Mouse (Mus musculus): ENCODE results near the gene Zfp335.
A peak's percentile ranks its signal among the peaks of the same experiment; 100 is the strongest.
"Not testable (repeated sequence)": the region's sequence is repeated elsewhere in the genome, so short reads cannot be mapped to it uniquely, and the experiment has no call there.

Zfp335 gene

DNA sequence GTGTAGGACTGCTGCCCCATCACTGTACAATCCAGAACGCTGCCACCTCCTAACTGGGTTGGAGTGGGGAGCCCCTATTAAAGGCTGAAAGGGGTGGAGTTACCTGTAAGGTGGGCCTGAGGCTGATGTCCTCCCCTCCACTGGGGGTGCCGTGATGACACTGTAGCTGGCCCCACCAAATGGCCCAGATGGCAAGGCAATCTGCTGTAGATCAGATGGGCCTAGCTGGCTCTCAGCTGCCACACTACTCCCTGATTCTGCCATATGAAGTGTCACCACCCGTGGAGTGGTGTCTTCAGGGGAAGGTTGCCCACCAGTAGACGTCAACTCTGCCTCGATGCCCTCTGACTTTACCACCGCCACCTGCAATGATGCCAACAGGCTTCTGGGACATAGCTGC is 15.7 kb downstream of the Zfp335 start:
- DNase-seq (ENCODE audit: low spot score in 2 of 2), result no peak

DNA sequence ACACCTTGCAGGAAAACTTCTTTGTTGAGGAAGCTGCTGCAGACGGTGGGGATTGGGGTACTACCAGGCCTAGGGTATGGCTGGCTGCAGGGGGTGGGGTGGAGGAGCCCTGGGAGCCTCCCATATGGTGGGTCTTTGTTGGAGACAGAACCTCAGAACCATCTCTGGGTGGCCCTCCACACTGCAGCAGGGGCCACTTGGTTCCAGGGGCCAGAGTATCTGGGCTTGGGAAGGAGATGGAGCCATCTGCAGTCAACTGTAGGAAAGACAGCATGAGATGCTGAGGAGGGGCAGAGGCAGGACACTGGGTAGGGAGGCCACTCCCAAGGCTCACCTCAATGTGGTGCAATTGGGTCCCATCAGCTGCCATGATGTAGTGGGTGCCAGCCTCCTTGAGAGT is 16.9 kb downstream of the Zfp335 start:
- DNase-seq (ENCODE audit: low spot score in 2 of 2), result no peak

DNA sequence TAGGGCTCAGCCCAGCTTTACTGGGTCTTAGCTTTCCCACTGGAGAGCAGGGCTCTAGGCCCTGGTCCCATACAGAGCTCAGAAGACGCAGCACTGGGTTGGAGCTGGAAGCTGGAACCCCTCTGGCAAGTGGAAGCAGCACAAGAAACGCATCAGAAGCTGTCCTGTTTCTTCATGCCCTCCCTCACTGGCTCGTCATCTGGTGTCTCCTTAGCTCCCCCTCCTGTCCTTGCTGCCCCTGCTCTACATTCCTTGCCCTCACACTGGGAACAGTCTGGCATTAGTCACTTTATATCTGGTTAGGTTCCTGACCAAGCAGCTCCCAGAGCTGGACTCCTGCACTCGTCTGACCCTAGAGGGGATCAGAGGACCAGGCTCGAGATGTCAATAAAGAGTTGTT is 17.5 kb downstream of the Zfp335 start:
- no peak for DNase-seq (ENCODE audit: low spot score in 2 of 2)

DNA sequence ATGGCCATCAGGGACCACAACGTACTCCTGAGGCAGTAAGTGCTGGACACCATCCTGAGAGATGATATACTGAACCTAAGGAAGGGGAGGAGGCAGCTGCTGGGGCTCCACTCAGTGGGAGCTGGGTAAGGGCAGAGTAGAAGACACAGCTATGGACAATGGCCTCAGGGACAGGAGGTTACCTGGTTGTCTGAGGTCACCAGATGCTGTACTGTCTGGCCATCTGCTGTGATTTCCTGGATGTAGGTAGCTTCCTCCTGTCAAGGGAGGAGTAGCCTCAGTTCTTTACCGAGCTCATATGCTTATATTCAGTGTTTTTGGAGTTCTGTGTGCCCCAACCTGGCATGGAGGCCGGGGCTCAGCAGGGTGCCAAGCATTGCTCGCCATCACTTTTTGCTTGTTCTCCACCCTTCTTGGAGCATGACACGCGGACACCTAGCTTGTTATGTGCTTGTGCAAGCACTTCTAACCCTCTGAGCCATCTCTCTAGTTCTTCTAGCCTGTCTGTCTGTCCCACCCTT is 18.8 kb downstream of the Zfp335 start:
- no peak for DNase-seq (ENCODE audit: low spot score in 2 of 2)

DNA sequence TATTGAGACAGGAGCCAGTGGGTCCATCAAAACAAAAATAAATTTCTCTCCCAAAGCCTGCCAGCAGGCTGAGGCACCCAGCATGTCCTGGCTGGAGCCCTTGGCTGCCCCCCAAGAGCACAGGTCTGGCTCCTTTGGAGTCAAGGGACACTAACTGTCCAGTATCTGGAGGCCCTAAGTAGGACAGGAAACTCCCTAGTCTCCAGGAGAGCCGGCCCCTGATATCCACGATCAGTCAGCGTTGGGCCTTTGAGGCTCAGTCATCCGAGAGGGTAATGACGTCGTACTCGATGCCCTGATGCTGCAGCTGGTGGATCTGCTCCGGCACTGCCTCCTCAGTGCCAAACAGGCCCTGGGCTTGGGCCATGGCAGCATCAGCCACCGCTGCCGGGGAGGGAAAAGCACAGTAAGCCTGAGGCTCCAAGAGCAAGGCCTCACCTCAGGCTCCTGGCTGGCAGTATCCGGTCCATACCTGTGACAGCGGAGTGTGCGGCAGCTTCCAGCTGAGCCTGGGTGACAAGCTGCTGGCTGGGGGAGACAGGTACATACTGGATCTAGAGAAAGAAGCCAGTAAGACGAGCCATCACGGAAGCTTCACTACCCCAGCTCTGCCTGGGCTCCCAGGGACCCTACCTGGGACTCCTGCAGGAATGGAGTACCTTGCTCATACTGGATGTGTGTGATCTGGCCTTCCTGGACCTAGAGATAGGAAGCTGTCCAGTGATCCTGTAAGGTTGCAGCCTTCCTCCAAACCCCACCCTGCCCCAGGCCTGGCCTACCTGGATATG is 19.5 kb downstream of the Zfp335 start:
- DNase-seq (ENCODE audit: low spot score in 2 of 2), result peak in 1 of 2 experiments; percentile 46

DNA sequence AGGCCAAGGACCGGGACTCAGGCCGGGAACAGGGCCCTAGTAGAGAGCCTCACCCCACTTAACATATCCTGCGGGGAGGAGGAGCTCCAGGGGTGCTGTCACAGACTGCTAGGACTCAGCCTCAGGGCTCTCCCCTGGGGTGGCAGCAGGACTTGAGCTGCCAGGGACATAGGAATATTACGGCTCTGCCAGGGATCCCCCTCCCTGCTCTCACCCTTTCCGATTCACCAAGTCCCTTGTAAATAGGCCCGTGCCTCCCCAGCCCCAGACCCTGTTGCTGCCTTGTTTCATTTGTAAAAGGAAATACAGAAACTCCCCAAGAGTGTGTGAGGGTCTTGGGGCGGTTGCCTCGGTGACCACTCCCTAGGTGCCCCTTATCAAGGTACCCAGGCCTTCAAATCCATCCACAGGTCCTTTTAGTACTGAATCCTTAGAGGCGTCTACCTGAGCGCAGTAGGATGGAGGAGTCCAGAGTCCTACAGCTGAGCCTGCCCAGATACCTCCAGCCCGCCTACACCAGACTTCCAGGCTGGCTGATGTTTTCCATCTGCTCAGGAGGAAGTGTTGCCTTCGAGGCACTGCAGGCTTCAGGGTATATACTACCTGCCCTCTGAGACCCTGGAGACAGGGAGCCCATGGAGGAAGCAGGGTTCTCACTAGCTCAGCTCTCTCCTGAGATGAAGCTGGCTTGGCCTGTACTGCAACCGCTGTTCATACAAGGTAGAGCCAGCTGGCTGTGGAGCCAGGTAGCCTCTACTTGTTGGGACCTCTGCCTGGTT is 20.3 kb downstream of the Zfp335 start:
- DNase-seq (ENCODE audit: low spot score in 2 of 2), result no peak

DNA sequence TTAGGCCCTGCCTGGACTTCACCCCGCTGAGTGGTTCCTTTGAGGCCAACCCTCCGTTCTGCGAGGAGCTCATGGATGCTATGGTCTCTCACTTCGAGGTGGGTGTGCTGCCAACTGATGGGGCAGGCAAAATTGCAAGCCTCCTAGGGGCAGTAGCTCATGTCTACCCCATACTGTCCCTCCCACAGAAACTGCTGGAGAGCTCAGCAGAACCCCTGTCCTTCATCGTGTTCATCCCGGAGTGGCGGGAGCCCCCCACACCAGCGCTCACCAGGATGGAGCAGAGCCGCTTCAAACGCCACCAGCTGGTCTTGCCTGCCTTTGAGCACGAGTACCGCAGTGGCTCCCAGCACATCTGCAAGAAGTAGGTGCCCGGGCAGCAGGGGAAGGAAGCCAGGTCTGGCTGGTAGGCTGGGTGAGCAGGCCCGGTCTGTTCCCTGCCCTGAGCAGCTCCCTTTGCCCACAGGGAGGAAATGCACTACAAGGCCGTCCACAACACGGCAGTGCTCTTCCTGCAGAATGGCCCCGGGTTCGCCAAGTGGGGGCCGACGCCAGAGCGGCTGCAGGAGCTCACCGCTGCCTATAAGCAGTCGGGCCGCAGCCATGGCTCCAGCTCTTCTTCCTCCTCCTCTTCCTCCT is 21.0 kb downstream of the Zfp335 start:
- no peak for DNase-seq (ENCODE audit: low spot score in 2 of 2)

DNA sequence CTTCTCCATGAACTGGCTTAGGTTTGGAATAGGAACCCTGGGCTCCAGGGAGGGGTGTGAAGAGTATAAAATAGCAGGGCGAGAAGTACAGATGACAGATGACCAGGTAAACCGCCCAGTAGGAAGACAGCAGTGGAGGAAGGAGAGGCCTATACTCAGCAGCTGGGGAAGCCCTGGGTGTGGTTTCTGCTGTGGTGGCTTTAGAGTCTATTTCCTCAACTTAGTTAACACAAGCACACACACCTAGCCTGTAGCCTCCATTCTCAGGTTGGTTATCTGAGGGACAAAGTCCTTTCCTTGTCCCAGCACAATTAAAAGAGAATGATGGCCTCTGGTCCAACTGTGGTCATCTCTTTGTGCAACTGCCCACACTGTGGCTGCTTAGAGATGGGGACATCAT is 21.6 kb downstream of the Zfp335 start:
- no peak for DNase-seq (ENCODE audit: low spot score in 2 of 2)

DNA sequence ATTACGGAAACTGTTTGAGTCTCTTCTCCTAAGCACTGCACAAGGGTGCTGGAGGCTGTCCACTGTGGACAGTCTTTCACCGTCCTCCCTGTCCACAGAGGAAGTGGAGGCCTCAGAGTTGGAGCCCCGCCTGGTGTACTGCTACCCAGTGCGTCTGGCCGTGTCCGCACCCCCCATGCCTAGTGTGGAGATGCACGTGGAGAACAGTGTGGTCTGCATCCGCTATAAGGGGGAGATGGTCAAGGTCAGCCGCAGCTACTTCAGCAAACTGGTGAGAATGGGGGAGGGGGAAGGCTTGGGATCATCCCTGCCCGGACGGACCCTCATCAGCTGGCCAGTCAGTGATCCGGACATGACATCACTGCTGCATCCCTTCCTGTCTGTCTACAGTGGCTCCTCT is 22.6 kb downstream of the Zfp335 start:
- DNase-seq (ENCODE audit: low spot score in 2 of 2), result no peak

DNA sequence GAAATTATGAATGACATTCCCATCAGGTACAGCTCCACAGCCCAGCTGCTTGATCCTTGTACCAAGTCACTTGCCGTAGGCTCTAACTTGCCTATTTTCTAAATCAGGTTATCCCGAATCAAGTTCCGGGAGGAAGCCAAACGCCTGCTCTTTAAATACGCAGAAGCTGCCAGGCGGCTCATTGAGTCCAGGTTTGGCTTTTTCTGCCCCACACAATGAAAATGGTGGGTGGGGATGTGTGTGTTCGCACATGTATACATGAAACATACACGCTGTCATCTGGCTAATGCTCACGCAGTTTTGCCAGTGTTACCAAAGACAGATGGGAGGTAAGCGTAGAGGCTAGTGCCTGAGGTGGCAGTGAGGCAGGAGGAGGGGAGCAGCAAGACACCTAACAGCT is 24.9 kb downstream of the Zfp335 start:
- DNase-seq (ENCODE audit: low spot score in 2 of 2), result no peak

DNA sequence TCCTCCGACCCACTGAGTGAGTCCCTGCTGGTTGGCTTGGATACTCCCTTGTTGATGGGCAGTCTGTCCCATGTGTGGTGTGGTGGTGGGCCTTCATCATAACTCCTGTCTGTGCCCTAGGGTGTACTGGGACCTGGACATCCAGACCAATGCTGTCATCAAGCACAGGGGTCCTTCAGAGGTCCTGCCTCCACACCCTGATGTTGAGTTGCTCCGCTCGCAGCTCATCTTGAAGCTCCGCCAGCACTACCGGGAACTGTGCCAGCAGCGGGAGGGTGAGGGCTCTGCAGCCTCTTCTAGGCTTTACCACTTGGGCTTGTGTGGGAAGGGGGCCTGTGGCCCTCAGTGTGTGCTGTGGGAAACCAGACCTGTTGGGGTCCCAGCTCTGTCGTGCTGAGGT is 25.8 kb downstream of the Zfp335 start:
- peak in 1 of 2 experiments; percentile 54 for DNase-seq (ENCODE audit: low spot score in 2 of 2)

DNA sequence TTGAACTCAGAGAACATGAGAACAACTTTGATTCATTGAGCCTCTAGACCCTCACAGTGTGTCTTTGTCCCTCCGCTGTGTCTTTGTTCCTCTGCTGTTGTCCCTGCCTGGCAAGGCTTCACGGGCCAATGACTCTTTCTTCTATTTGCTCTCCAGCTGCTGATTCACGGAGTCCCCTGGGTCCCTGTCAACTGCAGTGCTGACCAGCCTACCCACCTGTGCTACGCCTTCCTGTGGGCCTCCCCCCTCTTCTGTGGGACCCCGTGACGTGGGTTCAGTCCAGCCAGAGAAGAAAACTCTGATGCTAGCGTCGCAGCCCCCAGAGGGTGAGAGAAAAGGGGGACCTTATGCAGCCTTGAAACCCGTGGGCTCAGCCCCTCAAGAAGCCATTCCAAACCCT is 28.9 kb downstream of the Zfp335 start:
- DNase-seq (ENCODE audit: low spot score in 2 of 2), result no peak

DNA sequence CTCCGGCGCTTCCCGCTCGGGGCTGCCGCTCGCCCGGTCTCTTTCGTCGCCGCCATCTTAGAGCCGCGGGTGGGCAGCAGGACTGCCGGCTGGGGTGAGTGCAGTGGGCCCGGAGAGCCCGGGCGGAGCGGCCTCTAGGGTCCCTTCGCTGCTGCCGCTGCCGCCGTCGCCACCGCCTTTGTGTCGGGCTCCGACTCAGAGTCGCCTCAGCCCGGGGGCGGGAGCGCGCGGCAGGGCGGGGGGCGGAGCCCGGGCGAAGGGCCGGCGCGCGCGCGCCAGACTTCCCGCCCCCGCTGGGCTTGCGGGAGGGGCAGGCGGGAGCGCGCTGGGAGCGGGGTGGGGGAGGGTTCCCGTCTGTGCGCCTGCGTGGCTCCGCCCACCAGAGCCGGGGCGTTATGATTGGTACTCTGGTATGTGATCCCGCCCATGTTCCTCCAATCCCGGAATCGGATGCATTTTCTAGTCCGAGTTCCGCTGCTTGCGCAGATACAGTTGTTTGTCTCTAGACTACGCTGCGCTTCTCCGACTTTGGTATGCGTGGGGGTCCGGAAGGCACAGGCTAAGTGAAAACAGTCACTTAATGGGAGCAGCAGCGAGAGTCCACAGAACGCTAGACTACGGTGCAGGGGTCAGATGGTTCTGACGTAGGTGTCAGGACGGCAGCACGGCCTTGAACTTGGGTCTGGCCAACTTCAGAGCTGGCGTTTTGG is 31.8 kb downstream of the Zfp335 start:
- peak; percentile 95 to 96 for DNase-seq (ENCODE audit: low spot score in 2 of 2)

DNA sequence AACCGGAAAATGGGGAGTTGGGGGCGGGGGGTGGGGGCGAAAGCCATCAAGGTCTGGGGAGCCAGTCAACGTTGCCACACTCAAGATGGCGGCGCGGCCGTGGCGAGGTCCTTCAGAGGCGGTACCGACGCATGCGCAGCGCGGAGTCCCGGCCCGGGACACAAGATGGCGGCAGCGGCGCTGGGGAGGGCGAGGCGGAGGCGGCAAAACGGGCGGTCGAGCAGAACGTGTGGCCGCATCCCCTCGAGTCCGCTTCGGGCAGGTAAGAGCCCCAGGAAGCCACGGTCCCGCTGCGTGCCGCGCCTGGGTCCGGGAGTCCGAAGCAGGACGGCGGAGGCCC is 32.4 kb downstream of the Zfp335 start, which contains the start of gene Pcif1:
Gene Pcif1, plus strand, starts transcription at position 77 of the 340 bp plus-strand sequence.
- DNase-seq (ENCODE audit: low spot score in 2 of 2), result peak; percentile 91 to 92

DNA sequence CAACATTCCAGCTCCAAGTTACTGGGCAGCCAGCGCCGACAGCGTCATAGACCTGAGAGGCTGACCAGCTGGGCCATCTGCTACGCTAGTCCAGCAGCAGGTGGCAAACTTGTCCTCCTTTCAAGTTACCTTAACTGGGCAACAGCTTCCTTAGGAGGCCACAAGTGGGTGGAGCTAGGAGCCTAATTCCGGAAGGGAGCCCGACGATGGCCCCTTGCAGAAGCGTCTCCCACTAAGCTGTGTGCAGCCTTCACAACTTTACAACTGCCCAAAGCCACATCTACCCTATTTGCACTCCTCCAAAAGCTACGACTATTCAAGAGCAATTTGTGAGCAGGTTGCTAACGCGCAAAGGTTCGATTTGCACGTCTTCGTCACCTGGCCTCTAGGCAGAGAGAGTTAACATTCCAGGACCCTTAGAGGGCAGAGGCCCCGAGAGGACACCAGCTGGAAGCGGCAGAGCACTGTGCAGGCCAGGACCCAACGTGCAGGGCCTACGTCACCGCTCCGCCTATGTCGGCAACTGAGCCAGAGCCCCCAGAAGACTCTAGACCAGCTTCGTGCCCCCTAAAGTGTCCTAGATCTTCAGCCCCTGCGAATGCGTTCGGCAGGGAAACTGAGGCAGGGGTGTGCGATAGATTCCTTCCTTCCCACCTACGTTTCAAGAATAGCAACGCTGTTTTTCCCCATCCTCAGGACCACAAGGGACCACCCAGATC is 32.9 kb downstream of the Zfp335 start:
- peak; percentile 69 to 70 for DNase-seq (ENCODE audit: low spot score in 2 of 2)

DNA sequence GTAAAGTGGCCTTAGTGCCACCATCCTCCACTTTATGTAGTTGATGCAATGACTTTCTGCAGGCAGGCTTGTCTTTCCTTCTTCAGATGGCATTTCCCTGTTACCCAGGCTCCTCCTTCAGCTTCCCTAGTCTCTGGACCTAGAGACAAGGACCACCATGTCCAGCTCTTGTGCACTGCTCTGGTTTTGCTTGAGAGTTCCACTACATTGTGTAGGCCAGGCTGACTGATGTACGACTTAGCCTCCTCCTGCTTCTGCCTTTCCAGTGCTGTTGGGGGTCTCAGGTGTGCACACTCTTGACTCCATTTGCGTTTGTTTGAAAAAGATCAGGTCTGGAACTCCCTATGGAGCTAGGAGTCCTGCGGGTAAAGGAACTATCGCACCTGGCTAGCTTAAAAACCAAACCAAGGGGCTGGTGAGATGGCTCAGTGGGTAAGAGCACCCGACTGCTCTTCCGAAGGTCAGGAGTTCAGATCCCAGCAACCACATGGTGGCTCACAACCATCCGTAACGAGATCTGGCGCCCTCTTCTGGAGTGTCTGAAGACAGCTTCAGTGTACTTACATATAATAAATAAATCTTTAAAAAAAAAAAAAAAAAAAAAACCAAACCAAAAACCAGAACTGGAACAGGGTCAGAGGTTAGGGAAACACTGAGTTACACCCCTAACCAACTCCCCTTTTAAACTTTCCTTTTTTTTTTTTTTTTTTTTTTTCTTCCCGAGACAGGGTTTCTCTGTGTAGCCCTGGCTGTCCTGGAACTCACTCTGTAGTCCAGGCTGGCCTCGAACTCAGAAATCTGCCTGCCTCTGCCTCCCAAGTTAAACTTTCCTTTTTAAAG is 34.0 kb downstream of the Zfp335 start:
- DNase-seq (ENCODE audit: low spot score in 2 of 2), result not testable (repeated sequence)

DNA sequence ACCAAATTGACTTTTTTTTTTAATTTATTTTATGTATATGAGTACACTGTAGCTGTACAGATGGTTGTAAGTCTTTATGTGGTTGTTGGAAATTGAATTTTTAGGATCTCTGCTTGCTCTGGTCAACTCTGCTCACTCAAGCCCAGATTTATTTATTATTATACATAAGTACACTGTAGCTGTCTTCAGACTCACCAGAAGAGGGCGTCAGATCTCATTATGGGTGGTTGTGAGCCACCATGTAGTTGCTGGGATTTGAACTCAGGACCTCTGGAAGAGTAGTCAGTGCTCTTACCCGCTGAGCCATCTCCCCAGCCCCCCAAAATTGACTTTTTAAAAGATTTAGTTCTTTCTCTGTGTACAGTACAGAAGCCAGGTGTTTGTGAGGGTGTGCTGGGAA is 35.9 kb downstream of the Zfp335 start:
- not testable (repeated sequence) for DNase-seq (ENCODE audit: low spot score in 2 of 2)

DNA sequence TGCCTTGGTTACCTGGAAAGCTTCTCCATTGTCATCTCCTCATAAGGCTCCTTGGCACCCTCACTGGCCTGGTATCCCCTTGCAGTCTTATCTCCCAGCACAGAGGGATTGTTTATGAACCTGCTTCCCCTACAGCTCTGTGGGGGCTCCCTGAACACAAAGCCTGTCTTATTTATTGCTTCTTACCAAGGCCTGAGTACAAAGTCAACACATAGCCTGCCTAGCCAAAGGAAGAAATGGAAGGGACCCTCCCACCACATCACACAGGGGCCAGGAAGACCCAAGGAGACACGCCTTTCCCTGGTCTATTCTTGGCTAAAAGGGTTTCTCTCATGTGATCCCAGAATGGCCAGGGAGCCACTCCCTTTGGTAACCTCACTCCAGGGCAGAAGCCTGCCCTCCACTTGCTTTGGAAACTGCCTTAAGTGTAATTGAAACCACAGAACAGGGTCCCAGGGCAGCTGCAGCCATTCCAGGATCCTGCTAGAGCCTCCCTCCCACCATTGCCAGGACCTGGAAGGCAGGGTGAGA is 37.3 kb downstream of the Zfp335 start:
- DNase-seq (ENCODE audit: low spot score in 2 of 2), result peak; percentile 79 to 89

DNA sequence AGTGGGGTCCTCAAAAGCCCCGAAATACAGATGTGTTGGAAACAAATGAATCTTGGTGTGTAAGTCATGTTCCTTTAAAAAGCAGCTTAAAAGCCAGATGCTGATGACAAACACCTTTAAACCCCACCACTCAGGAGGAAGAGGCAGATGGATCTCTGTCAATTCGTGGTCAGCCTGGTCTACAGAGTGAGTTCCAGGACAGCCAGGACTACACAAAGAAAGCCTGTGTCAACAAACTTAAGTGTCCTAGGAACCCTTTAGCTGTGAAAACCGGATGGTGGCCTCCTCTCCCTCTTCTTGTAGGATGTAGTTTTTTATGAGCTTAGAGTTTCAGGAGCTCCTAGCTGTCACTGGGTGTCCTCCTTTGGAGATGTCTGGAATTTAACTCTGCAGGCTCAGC is 37.9 kb downstream of the Zfp335 start:
- DNase-seq (ENCODE audit: low spot score in 2 of 2), result no peak

Measured in heart, adult 9 months (tissue).